Mouse (Mus musculus): ENCODE data around the gene Atp11a.

The Atp11a gene

DNA sequence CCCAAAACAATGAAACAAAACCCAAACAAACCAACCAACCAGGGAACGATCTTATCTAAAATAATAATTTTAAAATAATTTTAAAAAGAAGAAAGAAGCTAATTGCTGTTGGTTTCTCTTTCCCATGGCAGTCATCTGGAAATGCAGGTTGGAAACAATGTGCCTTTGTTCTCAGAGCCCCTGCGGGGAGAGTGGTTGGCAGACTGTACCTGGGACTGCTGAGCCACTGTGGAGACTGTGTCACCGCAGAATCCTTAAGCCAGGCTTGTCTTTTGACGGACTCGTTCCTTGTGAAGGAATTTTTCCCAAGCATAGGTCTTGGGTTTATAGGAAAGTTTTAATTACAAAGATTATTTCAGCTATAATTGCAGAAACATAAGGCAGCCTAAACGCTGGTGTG lies 59.6 kb downstream of the Atp11a start:
- DNase-seq (ENCODE audit: low spot score in 2 of 2), result no peak

GRCm38 (mm10) chr8:12822892-12823291 lies 66.1 kb downstream of the Atp11a start:
- no peak for DNase-seq (ENCODE audit: low spot score in 2 of 2)

GRCm38 (mm10) chr8:12824562-12824961 lies 67.7 kb downstream of the Atp11a start:
- DNase-seq (ENCODE audit: low spot score in 2 of 2), result no peak

DNA sequence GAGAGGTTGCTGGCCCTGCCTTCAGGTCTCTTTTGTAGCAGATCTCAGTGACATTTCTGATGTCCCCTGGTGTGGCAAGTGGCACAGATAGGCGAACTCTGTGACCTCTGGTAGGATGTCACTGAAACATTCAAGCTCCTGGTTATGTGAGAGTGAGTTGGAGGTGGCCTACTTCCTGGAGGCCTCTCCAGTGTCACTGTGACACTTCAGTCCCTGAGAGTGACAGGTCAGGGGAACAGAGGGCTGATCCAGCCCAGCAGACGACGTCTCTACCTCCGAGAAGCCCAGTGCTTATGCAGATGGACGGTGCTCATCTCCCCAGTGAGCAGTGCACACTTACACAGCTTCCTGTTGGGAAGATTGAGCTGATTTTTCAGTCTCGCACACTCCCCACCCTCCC lies 68.4 kb downstream of the Atp11a start:
- no peak for DNase-seq (ENCODE audit: low spot score in 2 of 2)

DNA sequence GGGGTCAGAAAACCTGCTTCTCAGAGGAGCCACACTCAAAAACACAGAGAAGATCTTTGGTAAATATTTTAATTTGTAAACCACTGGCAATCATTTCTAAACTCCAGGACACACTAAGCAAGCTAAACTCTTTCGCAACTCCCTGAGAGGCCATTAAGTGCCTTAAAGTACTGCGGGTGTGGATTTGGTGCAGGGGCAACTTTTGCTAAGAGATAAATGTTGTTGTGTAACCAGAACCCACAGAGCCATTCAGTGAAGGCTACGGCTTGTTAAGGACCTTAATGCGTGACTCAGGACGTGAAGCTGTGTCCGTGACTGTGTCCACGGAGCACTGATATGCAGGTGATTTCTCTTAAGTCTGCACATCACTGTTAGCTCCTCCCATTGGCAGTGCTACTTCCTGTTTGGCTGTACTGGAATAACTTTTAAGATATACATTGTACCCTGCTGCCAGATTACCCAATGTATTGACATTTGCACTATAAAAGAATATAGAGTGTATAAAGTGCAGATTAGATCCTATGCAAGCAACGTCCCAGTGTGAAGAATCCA lies 68.9 kb downstream of the Atp11a start:
- DNase-seq (ENCODE audit: low spot score in 2 of 2), result no peak

DNA sequence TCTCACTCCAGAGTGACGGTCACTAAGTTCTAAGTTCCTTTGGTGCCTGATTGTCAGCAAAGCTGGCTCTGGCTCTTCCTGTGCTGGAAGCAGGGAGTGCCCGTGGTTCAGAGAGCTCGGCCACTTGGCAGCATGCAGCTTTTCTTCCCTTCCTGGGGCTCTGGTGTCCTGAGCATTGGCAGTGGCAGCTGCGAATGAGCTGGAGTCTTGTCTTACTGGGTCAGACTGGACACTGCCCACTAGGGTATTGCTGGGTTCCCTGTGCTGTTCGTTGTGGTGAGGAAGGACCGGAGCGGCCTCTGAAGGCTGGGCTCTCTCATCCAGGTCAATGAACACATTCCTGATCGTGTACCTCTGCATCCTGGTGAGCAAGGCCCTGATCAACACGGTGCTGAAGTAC lies 70.3 kb downstream of the Atp11a start:
- DNase-seq (ENCODE audit: low spot score in 2 of 2), result no peak

GRCm38 (mm10) chr8:12828298-12828697 lies 71.5 kb downstream of the Atp11a start:
- DNase-seq (ENCODE audit: low spot score in 2 of 2), result no peak

DNA sequence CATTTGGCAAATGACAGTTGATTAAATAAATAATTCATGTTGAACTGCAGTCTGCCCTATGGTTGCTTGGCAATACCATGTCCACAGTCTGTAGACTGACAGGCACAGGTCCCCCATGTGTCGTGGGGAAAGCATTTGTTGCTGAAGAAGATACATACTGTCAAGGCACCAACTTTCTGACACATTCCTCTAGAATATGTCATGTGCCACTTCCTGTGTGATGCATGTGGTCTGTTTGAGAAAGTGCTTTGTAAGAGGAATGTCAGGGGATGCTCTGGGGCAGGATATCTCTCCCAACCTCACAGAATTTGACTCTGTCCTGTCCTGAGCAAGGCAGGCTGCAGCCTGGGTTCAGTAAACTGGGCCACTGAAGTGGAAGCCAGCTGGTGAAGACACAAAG lies 72.6 kb downstream of the Atp11a start:
- no peak for DNase-seq (ENCODE audit: low spot score in 2 of 2)

GRCm38 (mm10) chr8:12831659-12832589 lies 75.1 kb downstream of the Atp11a start:
- no peak for DNase-seq (ENCODE audit: low spot score in 2 of 2)

GRCm38 (mm10) chr8:12833616-12834015 lies 76.8 kb downstream of the Atp11a start:
- no peak for DNase-seq (ENCODE audit: low spot score in 2 of 2)

- DNase-seq (ENCODE audit: low spot score in 2 of 2), result no peak
These were observed 84.0 kb downstream of the Atp11a start for GRCm38 (mm10) chr8:12840834-12841233.

DNA sequence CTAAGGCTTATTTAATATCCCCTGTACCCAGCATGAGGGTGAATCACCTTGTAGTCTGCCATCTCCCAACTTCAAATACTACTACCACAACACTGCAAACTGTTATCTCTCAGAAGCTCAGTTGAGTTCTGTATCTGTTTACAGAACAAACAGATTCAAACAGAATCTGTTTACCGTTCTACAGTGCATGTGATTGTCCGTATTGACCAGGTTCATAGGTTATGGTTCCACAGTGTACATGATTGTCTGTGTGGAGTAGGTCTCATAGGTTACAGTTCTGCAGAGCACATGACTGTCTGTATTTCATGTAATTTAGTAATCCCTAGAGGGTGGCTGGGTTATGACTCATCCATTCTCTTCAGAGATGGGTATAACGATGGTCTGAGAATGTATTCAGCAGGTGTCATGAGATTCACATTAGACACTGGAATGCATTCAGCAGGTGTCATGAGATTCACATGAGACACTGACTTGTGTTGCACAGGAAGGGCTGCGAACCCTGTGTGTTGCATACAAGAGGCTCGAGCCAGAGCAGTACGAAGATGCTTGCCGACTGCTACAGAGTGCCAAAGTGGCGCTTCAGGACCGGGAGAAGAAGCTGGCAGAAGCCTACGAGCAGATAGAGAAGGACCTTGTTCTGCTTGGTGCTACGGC lies 85.7 kb downstream of the Atp11a start:
- DNase-seq (ENCODE audit: low spot score in 2 of 2), result no peak

- DNase-seq (ENCODE audit: low spot score in 2 of 2), result no peak
These were observed 87.6 kb downstream of the Atp11a start for GRCm38 (mm10) chr8:12844347-12844950.

- no peak for DNase-seq (ENCODE audit: low spot score in 2 of 2)
These were observed 89.6 kb downstream of the Atp11a start for GRCm38 (mm10) chr8:12846447-12846846.

DNA sequence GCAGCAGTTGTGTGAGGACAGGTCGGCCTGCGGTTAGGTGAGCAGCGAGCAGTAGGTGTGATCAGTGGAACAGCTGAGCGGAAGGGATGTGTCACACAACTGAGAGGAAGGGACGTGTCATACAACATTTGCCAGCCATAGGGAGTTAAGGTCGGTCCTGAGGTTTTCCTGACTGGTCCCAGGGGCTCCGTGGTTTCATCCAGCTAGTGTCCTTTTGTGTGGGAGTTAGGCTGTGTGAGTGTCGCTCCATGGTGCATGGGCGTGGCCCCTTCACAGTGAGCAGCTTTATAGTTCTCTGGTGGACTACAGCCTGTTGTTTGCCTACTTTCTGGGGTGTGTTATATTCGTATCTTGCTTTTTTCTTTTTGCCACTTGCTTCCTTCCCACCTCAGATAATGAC lies 94.4 kb downstream of the Atp11a start:
- no peak for DNase-seq (ENCODE audit: low spot score in 2 of 2)

DNA sequence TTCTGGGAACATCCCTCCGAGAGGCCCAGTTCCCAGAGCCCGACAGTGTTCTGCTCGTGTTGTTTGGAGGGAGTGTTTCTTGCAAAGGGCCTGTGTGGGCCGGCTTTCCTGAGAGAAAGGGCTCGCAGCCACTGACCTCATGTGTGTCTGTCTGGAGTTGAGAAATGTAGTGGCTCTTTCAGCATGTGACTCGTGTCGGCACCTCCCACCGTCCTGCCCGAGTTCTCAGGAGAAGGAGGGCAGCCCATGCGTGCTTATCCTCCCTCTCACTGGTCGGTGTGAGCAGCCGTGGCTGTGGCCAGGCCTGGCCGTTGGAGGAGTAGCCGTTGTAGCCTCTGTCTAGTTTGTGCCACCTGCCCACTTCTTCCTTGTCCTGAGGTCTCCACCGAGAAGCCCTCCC lies 99.2 kb downstream of the Atp11a start:
- no peak for DNase-seq (ENCODE audit: low spot score in 2 of 2)

- no peak for DNase-seq (ENCODE audit: low spot score in 2 of 2)
These were observed 106.2 kb downstream of the Atp11a start for GRCm38 (mm10) chr8:12863061-12863460.

GRCm38 (mm10) chr8:12863608-12864007 lies 106.8 kb downstream of the Atp11a start:
- no peak for DNase-seq (ENCODE audit: low spot score in 2 of 2)

DNA sequence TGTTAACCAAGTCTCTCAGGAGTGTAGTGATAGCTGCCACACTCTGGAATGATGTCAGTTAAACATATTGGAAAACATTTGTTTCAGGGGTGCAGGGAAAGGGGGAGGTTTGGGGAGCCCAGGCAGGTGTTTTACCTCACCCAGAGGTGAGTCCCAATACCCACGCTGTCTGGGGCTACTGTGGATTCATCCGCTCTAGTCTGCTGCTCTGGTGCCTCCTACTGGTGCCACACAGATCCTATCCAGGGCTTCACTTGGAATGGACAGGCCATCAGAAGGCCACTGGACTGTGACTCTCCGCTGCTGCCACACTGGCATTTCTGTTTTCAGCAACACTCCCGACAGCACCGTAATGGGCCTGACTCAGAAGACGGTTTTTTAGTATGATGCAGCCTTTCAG lies 109.0 kb downstream of the Atp11a start:
- no peak for DNase-seq (ENCODE audit: low spot score in 2 of 2)

GRCm38 (mm10) chr8:12869661-12870060 lies 112.8 kb downstream of the Atp11a start:
- DNase-seq (ENCODE audit: low spot score in 2 of 2), result no peak

DNA sequence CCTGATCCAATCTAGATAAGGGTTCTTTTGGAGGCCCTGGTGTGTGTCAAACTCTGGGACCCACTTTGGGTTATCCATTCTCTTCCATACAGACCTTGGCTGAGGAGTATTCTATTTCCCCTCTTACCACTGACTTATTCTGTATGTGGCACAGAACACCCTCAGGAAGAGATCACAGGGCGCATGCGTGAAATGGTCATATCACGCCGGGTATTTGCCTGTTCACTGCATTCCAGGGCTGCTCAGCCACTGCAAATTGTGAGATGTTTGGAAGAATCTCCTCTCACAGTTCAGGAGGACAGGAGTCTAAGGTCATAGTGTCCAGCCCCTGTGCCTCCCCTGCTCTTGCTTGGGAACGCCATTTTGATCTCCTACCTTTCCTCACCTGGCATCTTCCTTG lies 113.8 kb downstream of the Atp11a start:
- no peak for DNase-seq (ENCODE audit: low spot score in 2 of 2)

DNA sequence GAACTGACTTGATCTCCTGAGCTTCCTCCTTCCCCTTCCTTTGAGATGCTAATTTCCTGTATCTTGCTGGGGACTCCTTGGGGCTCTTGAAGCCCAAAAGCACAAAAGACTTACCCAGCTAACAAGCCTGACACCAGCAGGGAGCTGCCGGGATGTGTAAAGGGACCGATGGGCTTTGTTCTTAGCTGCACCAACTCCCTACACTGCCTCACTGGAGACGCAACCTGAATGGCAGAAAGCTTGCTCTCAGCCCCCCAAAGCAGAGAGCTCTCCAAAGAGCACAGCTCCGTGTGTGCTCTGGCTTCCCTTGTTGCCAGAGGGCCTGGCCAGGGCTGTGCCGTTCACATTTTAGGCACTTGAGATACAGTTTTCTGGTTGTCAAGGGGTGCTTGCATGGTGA lies 114.6 kb downstream of the Atp11a start:
- DNase-seq (ENCODE audit: low spot score in 2 of 2), result no peak

DNA sequence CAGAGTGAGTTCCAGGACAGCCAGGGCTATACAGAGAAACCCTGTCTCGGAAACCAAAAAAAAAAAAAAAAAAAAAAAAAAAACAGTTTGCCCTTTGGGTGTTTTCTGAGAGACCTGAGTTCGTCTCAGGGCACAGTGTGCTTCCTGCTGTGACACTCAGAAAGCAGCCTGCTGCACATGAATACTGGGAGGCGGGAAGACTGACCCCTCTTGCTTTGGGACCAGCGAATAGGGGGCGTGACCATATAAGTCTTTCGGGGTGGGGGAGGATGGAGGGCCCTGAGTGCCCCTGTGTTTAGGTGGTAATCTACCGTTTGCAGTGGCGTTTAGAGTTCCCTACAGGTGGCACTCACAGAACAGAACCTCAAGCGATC lies 116.2 kb downstream of the Atp11a start:
- DNase-seq (ENCODE audit: low spot score in 2 of 2), result no peak

Data from right cerebral cortex, postnatal 36 days (tissue).